Comparison of ENCODE assay signal across 24 mouse cellular contexts in the genomic region with DNA sequence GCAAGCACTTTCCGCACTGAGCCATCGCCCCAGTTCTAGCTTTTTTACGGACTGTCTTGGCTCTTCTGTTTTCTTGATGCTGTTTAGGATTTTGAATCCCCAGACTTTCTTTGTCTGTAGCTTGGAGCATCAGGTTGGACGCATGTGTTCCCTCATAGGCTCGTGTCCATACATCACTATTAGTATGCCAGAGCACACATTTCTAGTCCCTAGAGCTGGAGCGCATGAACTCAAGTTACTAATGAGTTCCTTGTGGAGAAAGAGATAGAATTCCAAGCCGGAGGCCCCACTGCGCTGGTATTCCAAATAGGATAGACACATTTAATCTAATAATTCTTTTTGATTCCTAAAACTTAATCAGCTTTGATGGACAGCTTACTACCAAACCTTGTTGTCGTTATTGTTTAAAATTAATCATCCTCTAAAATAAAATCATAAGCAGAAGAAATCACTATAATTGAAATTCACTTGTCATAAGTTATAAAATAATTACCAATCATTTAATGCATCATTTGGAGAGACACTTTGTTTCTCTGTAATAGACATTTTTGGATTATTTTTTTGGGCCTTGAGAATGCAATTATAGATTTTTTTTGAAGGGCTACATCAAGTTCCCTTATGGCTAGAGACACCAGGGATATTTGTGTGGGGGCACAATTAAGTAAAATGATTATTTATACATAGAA.
DNase-seq lines count a peak whose midpoint lies in the region; ATAC-seq lines count a peak whose summit lies in the region.
"Had no signal": no experiment of that assay in that cellular context is flagged by ENCODE, and none has a peak within 500 bp of the region (broad histone marks: within the 10 kb centered on the region; RNA-seq: fewer than 3 reads in every experiment).

No protein-coding gene starts in this region.

- H3K4me2 ChIP-seq in forebrain, embryonic 13.5 days: no peak overlapping the region
- no peak overlapping the region for H3K4me2 ChIP-seq in midbrain, embryonic 15.5 days
- H3K4me2 ChIP-seq: heart, embryonic 11.5 days; hindbrain, embryonic 12.5 days; kidney, embryonic 15.5 days; limb, embryonic 13.5 days; liver, embryonic 15.5 days; neural tube, embryonic 12.5 days; stomach, embryonic 15.5 days had no signal

- H3K9ac ChIP-seq in forebrain, embryonic 13.5 days: no peak overlapping the region
- H3K9ac ChIP-seq in midbrain, embryonic 15.5 days: no peak overlapping the region
- H3K9ac ChIP-seq: hindbrain, embryonic 12.5 days; kidney, embryonic 15.5 days; limb, embryonic 13.5 days; liver, embryonic 15.5 days; neural tube, embryonic 12.5 days; stomach, embryonic 15.5 days had no signal

- 74% methylated on average over 9 of the region's 9 CpGs for WGBS in forebrain, embryonic 10.5 days
- WGBS in forebrain, embryonic 13.5 days: 87% methylated on average over 9 of the region's 9 CpGs
- 65% methylated on average over 9 of the region's 9 CpGs for WGBS in midbrain, embryonic 15.5 days

- H3K36me3 ChIP-seq in forebrain, embryonic 10.5 days (replicated peaks): no peaks in the 10 kb centered on the region
- no peaks in the 10 kb centered on the region for H3K36me3 ChIP-seq in forebrain, embryonic 13.5 days (ENCODE audit: poor library complexity, severe bottlenecking)
- no peaks in the 10 kb centered on the region for H3K36me3 ChIP-seq in midbrain, embryonic 15.5 days (replicated peaks)
- H3K36me3 ChIP-seq: G1E; hindbrain, embryonic 12.5 days; kidney, embryonic 15.5 days; limb, embryonic 13.5 days; liver, embryonic 15.5 days; neural tube, embryonic 12.5 days; stomach, embryonic 15.5 days had no signal

- ATAC-seq in forebrain, embryonic 13.5 days: no peak
- no peak for ATAC-seq in midbrain, embryonic 15.5 days (replicated peaks)
- ATAC-seq: inflammation-experienced regulatory T-cells, adult 6 months had no signal

- DNase-seq in forebrain, embryonic 10.5 days (ENCODE audit: extremely low spot score, low spot score): no peak
- peak; percentile 60 for DNase-seq in embryo, embryonic 11 days
- DNase-seq in forelimb bud, embryonic 11.5 days (ENCODE audit: low read depth, low spot score): peak; percentile 50
- no peak for DNase-seq in spleen, adult 18-20 months
- DNase-seq in ovary, postnatal 14 days (ENCODE audit: low spot score): no peak
- DNase-seq in lung, postnatal 4 days: no peak
- DNase-seq: adrenal gland, postnatal 14 days; cerebellum, adult 8-10 months; gastrocnemius, adult 2 months; heart, postnatal 10 days; kidney, postnatal 4 days; right cerebral cortex, postnatal 14 days; thymus, adult 2 months had no signal

- H3K27ac ChIP-seq in forebrain, embryonic 10.5 days: peak overlapping the region; percentile 41; the same call in 1 of the 2 replicates
- no peak overlapping the region for H3K27ac ChIP-seq in forebrain, embryonic 13.5 days
- peak overlapping the region; percentile 49; the same call in 1 of the 2 replicates for H3K27ac ChIP-seq in midbrain, embryonic 15.5 days
- H3K27ac ChIP-seq: gastrocnemius, adult 2 months; hindbrain, embryonic 12.5 days; kidney, embryonic 15.5 days; limb, embryonic 13.5 days; liver, embryonic 15.5 days; neural tube, embryonic 12.5 days; stomach, embryonic 15.5 days had no signal

- no peak overlapping the region for H3K4me3 ChIP-seq in forebrain, embryonic 10.5 days
- H3K4me3 ChIP-seq in forebrain, embryonic 13.5 days: no peak overlapping the region
- H3K4me3 ChIP-seq in midbrain, embryonic 15.5 days: no peak overlapping the region
- H3K4me3 ChIP-seq: gastrocnemius, adult 2 months; hindbrain, embryonic 12.5 days; kidney, embryonic 15.5 days; limb, embryonic 13.5 days; liver, embryonic 15.5 days; neural tube, embryonic 12.5 days; stomach, embryonic 15.5 days had no signal

- H3K4me1 ChIP-seq in forebrain, embryonic 10.5 days: peaks cover 17% of the 10 kb centered on the region
- 0 out of 2 replicates have a peak, but pooled peaks cover 9% of the 10 kb centered on the region for H3K4me1 ChIP-seq in forebrain, embryonic 13.5 days
- peaks cover 17% of the 10 kb centered on the region for H3K4me1 ChIP-seq in midbrain, embryonic 15.5 days
- H3K4me1 ChIP-seq: liver, embryonic 15.5 days; stomach, embryonic 15.5 days had no signal

- no peaks in the 10 kb centered on the region for H3K9me3 ChIP-seq in forebrain, embryonic 10.5 days
- no peaks in the 10 kb centered on the region for H3K9me3 ChIP-seq in forebrain, embryonic 13.5 days (replicated peaks)
- H3K9me3 ChIP-seq in midbrain, embryonic 15.5 days: no peaks in the 10 kb centered on the region
- H3K9me3 ChIP-seq: hindbrain, embryonic 12.5 days; kidney, embryonic 15.5 days; limb, embryonic 13.5 days; liver, embryonic 15.5 days; neural tube, embryonic 12.5 days; stomach, embryonic 15.5 days had no signal

- no peaks in the 10 kb centered on the region for H3K27me3 ChIP-seq in forebrain, embryonic 10.5 days (ENCODE audit: poor library complexity, severe bottlenecking)
- H3K27me3 ChIP-seq in forebrain, embryonic 13.5 days: no peaks in the 10 kb centered on the region
- H3K27me3 ChIP-seq in midbrain, embryonic 15.5 days (replicated peaks): no peaks in the 10 kb centered on the region
- H3K27me3 ChIP-seq: hindbrain, embryonic 12.5 days; kidney, embryonic 15.5 days; limb, embryonic 13.5 days; liver, embryonic 15.5 days; neural tube, embryonic 12.5 days; stomach, embryonic 15.5 days had no signal

Comparison
In these comparisons a context has a peak if more than half of its experiments do, and no peak if none do; other contexts are left out.
1. DNase-seq: peak in embryo, embryonic 11 days (single experiment) and forelimb bud, embryonic 11.5 days (single experiment); none in forebrain, embryonic 10.5 days (single experiment), spleen, adult 18-20 months (0 of 2), ovary, postnatal 14 days (single experiment) and lung, postnatal 4 days (0 of 2).